ENCODE assay signal across 8 mouse cellular contexts in the genomic region with DNA sequence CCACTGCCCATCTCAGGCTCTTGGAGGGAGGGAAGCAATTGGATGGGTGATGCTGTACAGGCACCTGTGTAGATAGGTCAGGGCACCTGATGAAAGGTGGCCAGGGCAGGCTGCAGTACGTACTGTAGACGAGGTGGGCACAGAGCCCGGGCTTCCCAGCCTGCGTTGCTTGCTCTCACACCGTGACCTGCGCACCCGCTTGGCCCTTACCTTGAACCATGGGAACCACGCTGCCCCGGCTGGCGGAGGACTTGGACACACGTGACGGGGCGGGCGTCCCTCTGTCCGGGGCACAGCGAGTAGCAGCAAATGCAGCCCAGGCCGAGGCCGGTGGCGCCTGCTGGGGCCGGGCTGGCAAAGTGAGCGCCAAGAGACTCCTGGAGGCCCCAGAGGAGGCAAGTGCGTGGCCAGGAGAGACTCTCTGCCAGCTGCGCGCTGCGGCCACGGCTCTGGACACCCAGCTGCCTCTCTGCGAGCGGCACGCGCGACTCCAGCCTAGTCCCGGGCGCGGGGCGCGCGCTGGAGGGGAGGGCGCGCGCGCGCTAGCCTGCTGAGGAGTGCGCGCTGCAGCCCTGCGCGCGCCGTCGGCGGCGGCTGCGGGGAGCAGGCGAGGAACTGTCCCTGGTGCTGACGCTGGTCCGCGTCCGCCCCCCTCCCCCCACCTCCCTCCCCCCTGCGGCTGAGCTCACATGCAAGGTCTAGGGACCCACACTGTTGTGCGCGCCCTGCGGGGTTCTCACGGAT. TPM values are rescaled to one million over a fixed set of nuclear protein-coding genes. Genes with fewer than 3 reads are reported as not detected.
A peak's percentile ranks its signal among the peaks of the same experiment; 100 is the strongest.
DNase-seq lines count a peak whose midpoint lies in the region; ATAC-seq and TF ChIP-seq lines count a peak whose summit lies in the region.

Gene Fam163b (minus strand): TSS at position 542 of the 744 bp plus-strand sequence.

- no peaks in the 10 kb centered on the region for H3K4me1 ChIP-seq in ES-Bruce4 (ENCODE audit: control insufficient read depth, insufficient read depth, low read length)
- H3K4me1 ChIP-seq in embryonic facial prominence, embryonic 10.5 days, result peaks cover 10% of the 10 kb centered on the region
- peaks cover 12% of the 10 kb centered on the region for H3K4me1 ChIP-seq in hindbrain, embryonic 10.5 days (replicated peaks)

- H3K27ac ChIP-seq in ES-Bruce4 (ENCODE audit: insufficient read depth, low read length), result no peak within 1 kb of the TSS
- 0 out of 2 replicates have a peak within 1 kb of the TSS, but pooled peaks have one; percentile 54 for H3K27ac ChIP-seq in embryonic facial prominence, embryonic 10.5 days (replicated peaks)
- no peak within 1 kb of the TSS for H3K27ac ChIP-seq in hindbrain, embryonic 10.5 days

- H3K9ac ChIP-seq in ES-Bruce4 (ENCODE audit: low read depth, poor library complexity, severe bottlenecking), result peak within 1 kb of the TSS; percentile 58

- TF ChIP-seq CTCF in ES-Bruce4 (IDR thresholded peaks at IDR 0.05; ENCODE audit: low read depth, low read length), result no peak

- 1% methylated on average over 62 of the region's 62 CpGs for WGBS in embryonic facial prominence, embryonic 10.5 days
- WGBS in hindbrain, embryonic 10.5 days, result 1% methylated on average over 62 of the region's 62 CpGs

- no peaks in the 10 kb centered on the region for H3K36me3 ChIP-seq in ES-Bruce4 (ENCODE audit: control insufficient read depth, insufficient read depth, low read length, poor library complexity, severe bottlenecking)
- H3K36me3 ChIP-seq in embryonic facial prominence, embryonic 10.5 days (replicated peaks), result no peaks in the 10 kb centered on the region
- H3K36me3 ChIP-seq in hindbrain, embryonic 10.5 days, result no peaks in the 10 kb centered on the region
- H3K36me3 ChIP-seq in splenic B cell, adult 2 months (ENCODE audit: control insufficient read depth, insufficient read depth, low read length, poor library complexity, severe bottlenecking), result no peaks in the 10 kb centered on the region

- no peak for TF ChIP-seq EP300 in ES-Bruce4 (IDR thresholded peaks at IDR 0.05; ENCODE audit: insufficient read depth, low read depth, low read length)

- ATAC-seq in megakaryocyte progenitor cell, adult 5-6 weeks (replicated peaks; ENCODE audit: poor library complexity), result peak; percentile 52

- H3K4me3 ChIP-seq in ES-Bruce4 (ENCODE audit: low read depth, low read length), result peak within 1 kb of the TSS; percentile 73
- H3K4me3 ChIP-seq in embryonic facial prominence, embryonic 10.5 days, result peak within 1 kb of the TSS; percentile 57
- peak within 1 kb of the TSS; percentile 56 for H3K4me3 ChIP-seq in hindbrain, embryonic 10.5 days

- TF ChIP-seq POLR2A in ES-Bruce4 (IDR thresholded peaks at IDR 0.05; ENCODE audit: insufficient read depth, low read length), result no peak

- H3K27me3 ChIP-seq in ES-Bruce4 (ENCODE audit: control insufficient read depth, insufficient read depth, low read length, poor library complexity, severe bottlenecking), result no peaks in the 10 kb centered on the region
- peaks cover 53% of the 10 kb centered on the region for H3K27me3 ChIP-seq in embryonic facial prominence, embryonic 10.5 days (replicated peaks; ENCODE audit: low read depth, poor library complexity, severe bottlenecking)
- H3K27me3 ChIP-seq in hindbrain, embryonic 10.5 days (ENCODE audit: insufficient read depth, poor library complexity, severe bottlenecking), result peaks cover 52% of the 10 kb centered on the region
- H3K27me3 ChIP-seq in splenic B cell, adult 2 months (ENCODE audit: control insufficient read depth, insufficient read depth, low read length, poor library complexity, severe bottlenecking), result no peaks in the 10 kb centered on the region

- peak; percentile 50 for DNase-seq in adrenal gland, adult 2 months
- DNase-seq in embryonic facial prominence, embryonic 10.5 days (ENCODE audit: low spot score), result peak; percentile 84
- DNase-seq in hindbrain, embryonic 10.5 days (ENCODE audit: low spot score), result peak; percentile 56
- DNase-seq in layer of hippocampus, postnatal 10 days (ENCODE audit: low spot score in 2 of 2), result peak; percentile 55 to 66
- peak; percentile 48 for DNase-seq in splenic B cell, adult 2 months (ENCODE audit: low read depth, low spot score)
- no peak for DNase-seq in urinary bladder, postnatal 25 days (ENCODE audit: low spot score)

- H3K9me3 ChIP-seq in ES-Bruce4 (replicated peaks; ENCODE audit: control insufficient read depth, insufficient read depth, low read length, poor library complexity, severe bottlenecking), result no peaks in the 10 kb centered on the region
- H3K9me3 ChIP-seq in embryonic facial prominence, embryonic 10.5 days, result no peaks in the 10 kb centered on the region
- H3K9me3 ChIP-seq in hindbrain, embryonic 10.5 days, result no peaks in the 10 kb centered on the region

RNA-seq across cellular contexts. Expression of gene Fam163b, which starts in this region (rescaled TPM):
- 0.52 and 0.67 TPM in 2 replicates for polyA plus RNA-seq in ES-Bruce4 (2011; ENCODE audit: insufficient read depth, insufficient read length, low read depth, missing spikeins)
- 1 to 10 TPM; 2.1 to 2.9 TPM for total RNA-seq in adrenal gland, adult 2 months (2021)
- polyA plus RNA-seq in adrenal gland, adult 2 months (2012; rRNA removed), result 1.4 and 1.5 TPM in 2 replicates
- polyA plus RNA-seq in embryonic facial prominence, embryonic 10.5 days (2016; fragmentation: Nextera tagmentation; extraction: Ambion mirVana), result 0.06 and 0.10 TPM in 2 replicates
- polyA plus RNA-seq in hindbrain, embryonic 10.5 days (2016; fragmentation: Nextera tagmentation; extraction: Ambion mirVana), result 0.26 TPM in 2 replicates
- total RNA-seq in layer of hippocampus, postnatal 10 days (2021), result 100 to 1,000 TPM; 105 to 107 TPM
- total RNA-seq in megakaryocyte progenitor cell, adult 5-6 weeks (2015), result not detected in 2 replicates
- not detected in 2 replicates for total RNA-seq in megakaryocyte progenitor cell, adult 5-6 weeks (2017)

Comparison
In these comparisons a context has a peak if more than half of its experiments do, and no peak if none do; other contexts are left out.
1. RNA of gene Fam163b (total RNA-seq): 105 to 107 TPM in layer of hippocampus, postnatal 10 days; 2.1 to 2.9 TPM in adrenal gland, adult 2 months and not detected in megakaryocyte progenitor cell, adult 5-6 weeks; every median in the first group is over 10 times any median in the second.
2. Peak in DNase-seq, H3K4me3 ChIP-seq and H3K27ac ChIP-seq in embryonic facial prominence, embryonic 10.5 days; RNA of the gene not detected or under 1 TPM.
3. Peak in DNase-seq and H3K4me3 ChIP-seq in hindbrain, embryonic 10.5 days; RNA of the gene not detected or under 1 TPM.
4. Peak in ATAC-seq in megakaryocyte progenitor cell, adult 5-6 weeks; RNA of the gene not detected or under 1 TPM.
5. Peak in every context shown above with its lines, with median percentiles within 50 percentile points of each other: H3K4me3 ChIP-seq.